Mouse (Mus musculus): ENCODE measurements around the gene Aprt. TPM values are rescaled to one million over a fixed set of nuclear protein-coding genes. Genes with fewer than 3 reads are reported as not detected.

The Aprt gene
- polyA plus RNA-seq, 1 experiment from 2014 or later: 354 TPM

GRCm38 (mm10) chr8:122610612-122611277 is 34.0 kb upstream of the Aprt start:
- ATAC-seq (ENCODE audit: insufficient read depth, low FRiP score, low read depth): peak; percentile 33; the same call in 1 of the 2 replicates
- WGBS: 6% methylated on average over 20 of the region's 20 CpGs
- Histone ChIP-seq H3K4me3 (replicated peaks) (peak overlapping the region; percentile 73), H3K9ac (peak overlapping the region; percentile 52), H3K36me3 (no peaks in the 10 kb centered on the region), H3K4me2 (peak overlapping the region; percentile 93), H3K4me1 (peaks cover 16% of the 10 kb centered on the region; the same call in 1 of the 2 replicates), H3K27me3 (replicated peaks) (no peaks in the 10 kb centered on the region), H3K9me3 (no peaks in the 10 kb centered on the region), H3K27ac (peak overlapping the region; percentile 63; the same call in 1 of the 2 replicates)

- Histone ChIP-seq H3K27ac (no peak overlapping the region), H3K9me3 (no peaks in the 10 kb centered on the region), H3K36me3 (no peaks in the 10 kb centered on the region), H3K4me3 (replicated peaks) (peak overlapping the region; percentile 73; the same call in 1 of the 2 replicates), H3K9ac (no peak overlapping the region), H3K4me2 (peak overlapping the region; percentile 93; the same call in 1 of the 2 replicates), H3K4me1 (peaks cover 12% of the 10 kb centered on the region; the same call in 1 of the 2 replicates), H3K27me3 (replicated peaks) (no peaks in the 10 kb centered on the region)
- WGBS: 64% methylated on average over 4 of the region's 4 CpGs
- no peak for ATAC-seq (ENCODE audit: insufficient read depth, low FRiP score, low read depth)
Measured at GRCm38 (mm10) chr8:122610209-122610608, 33.5 kb upstream of the Aprt start.

- no peaks in the 10 kb centered on the region for H3K36me3 ChIP-seq
- 81% methylated on average over 11 of the region's 12 CpGs for WGBS
- no peaks in the 10 kb centered on the region for H3K9me3 ChIP-seq
- no peak for ATAC-seq (ENCODE audit: insufficient read depth, low FRiP score, low read depth)
- no peak overlapping the region for H3K4me3 ChIP-seq (replicated peaks)
- no peak overlapping the region for H3K27ac ChIP-seq
- H3K27me3 ChIP-seq (replicated peaks): no peaks in the 10 kb centered on the region
- H3K4me1 ChIP-seq: peaks cover 5% of the 10 kb centered on the region; the same call in 1 of the 2 replicates
- H3K4me2 ChIP-seq: no peak overlapping the region
- no peak overlapping the region for H3K9ac ChIP-seq
Measured at GRCm38 (mm10) chr8:122606810-122607209, 30.1 kb upstream of the Aprt start.

GRCm38 (mm10) chr8:122605367-122605766 is 28.7 kb upstream of the Aprt start:
- 75% methylated on average over 4 of the region's 4 CpGs for WGBS
- ATAC-seq (ENCODE audit: insufficient read depth, low FRiP score, low read depth): no peak
- H3K27me3 ChIP-seq (replicated peaks): no peaks in the 10 kb centered on the region
- no peak overlapping the region for H3K4me3 ChIP-seq (replicated peaks)
- H3K36me3 ChIP-seq: no peaks in the 10 kb centered on the region
- H3K27ac ChIP-seq: no peak overlapping the region
- H3K9ac ChIP-seq: no peak overlapping the region
- no peak overlapping the region for H3K4me2 ChIP-seq
- no peaks in the 10 kb centered on the region for H3K9me3 ChIP-seq
- no peaks in the 10 kb centered on the region for H3K4me1 ChIP-seq

GRCm38 (mm10) chr8:122604640-122605039 is 27.9 kb upstream of the Aprt start:
- Histone ChIP-seq H3K4me3 (replicated peaks) (no peak overlapping the region), H3K27me3 (replicated peaks) (no peaks in the 10 kb centered on the region), H3K27ac (no peak overlapping the region), H3K36me3 (0 out of 2 replicates have a peak, but pooled peaks cover 3% of the 10 kb centered on the region), H3K4me1 (no peaks in the 10 kb centered on the region), H3K9ac (no peak overlapping the region), H3K9me3 (no peaks in the 10 kb centered on the region), H3K4me2 (no peak overlapping the region)
- WGBS: 50% methylated on average over 1 of the region's 1 CpGs
- no peak for ATAC-seq (ENCODE audit: insufficient read depth, low FRiP score, low read depth)

GRCm38 (mm10) chr8:122600666-122601065 is 24.0 kb upstream of the Aprt start:
- Histone ChIP-seq H3K27ac (no peak overlapping the region), H3K36me3 (0 out of 2 replicates have a peak, but pooled peaks cover 3% of the 10 kb centered on the region), H3K9me3 (no peaks in the 10 kb centered on the region), H3K4me1 (no peaks in the 10 kb centered on the region), H3K9ac (no peak overlapping the region), H3K4me3 (replicated peaks) (no peak overlapping the region), H3K27me3 (replicated peaks) (no peaks in the 10 kb centered on the region), H3K4me2 (no peak overlapping the region)
- ATAC-seq (ENCODE audit: insufficient read depth, low FRiP score, low read depth): no peak
- 97% methylated on average over 9 of the region's 9 CpGs for WGBS

- Histone ChIP-seq H3K27ac (no peak overlapping the region), H3K9me3 (no peaks in the 10 kb centered on the region), H3K9ac (no peak overlapping the region), H3K4me1 (no peaks in the 10 kb centered on the region), H3K27me3 (replicated peaks) (no peaks in the 10 kb centered on the region), H3K4me2 (no peak overlapping the region), H3K4me3 (replicated peaks) (no peak overlapping the region), H3K36me3 (0 out of 2 replicates have a peak, but pooled peaks cover 3% of the 10 kb centered on the region)
- 62% methylated on average over 4 of the region's 4 CpGs for WGBS
- ATAC-seq (ENCODE audit: insufficient read depth, low FRiP score, low read depth): no peak
Measured at GRCm38 (mm10) chr8:122596031-122596430, 19.3 kb upstream of the Aprt start.

- H3K9ac ChIP-seq: no peak overlapping the region
- no peak overlapping the region for H3K4me2 ChIP-seq
- H3K9me3 ChIP-seq: no peaks in the 10 kb centered on the region
- no peak for ATAC-seq (ENCODE audit: insufficient read depth, low FRiP score, low read depth)
- H3K27me3 ChIP-seq (replicated peaks): no peaks in the 10 kb centered on the region
- no peak overlapping the region for H3K4me3 ChIP-seq (replicated peaks)
- no peaks in the 10 kb centered on the region for H3K4me1 ChIP-seq
- H3K27ac ChIP-seq: no peak overlapping the region
- no peaks in the 10 kb centered on the region for H3K36me3 ChIP-seq
- 77% methylated on average over 19 of the region's 19 CpGs for WGBS
Measured at GRCm38 (mm10) chr8:122593783-122594507, 17.2 kb upstream of the Aprt start.

- Histone ChIP-seq H3K4me2 (no peak overlapping the region), H3K9ac (no peak overlapping the region), H3K4me1 (no peaks in the 10 kb centered on the region), H3K27me3 (replicated peaks) (no peaks in the 10 kb centered on the region), H3K36me3 (no peaks in the 10 kb centered on the region), H3K9me3 (no peaks in the 10 kb centered on the region), H3K27ac (no peak overlapping the region), H3K4me3 (replicated peaks) (no peak overlapping the region)
- no peak for ATAC-seq (ENCODE audit: insufficient read depth, low FRiP score, low read depth)
- WGBS: 62% methylated on average over 12 of the region's 12 CpGs
Measured at GRCm38 (mm10) chr8:122593240-122593639, 16.5 kb upstream of the Aprt start.

- Histone ChIP-seq H3K9ac (no peak overlapping the region), H3K4me1 (peaks cover 6% of the 10 kb centered on the region; the same call in 1 of the 2 replicates), H3K9me3 (no peaks in the 10 kb centered on the region), H3K4me3 (replicated peaks) (no peak overlapping the region), H3K4me2 (no peak overlapping the region), H3K27me3 (replicated peaks) (no peaks in the 10 kb centered on the region), H3K27ac (peak overlapping the region; percentile 21; the same call in 1 of the 2 replicates), H3K36me3 (no peaks in the 10 kb centered on the region)
- ATAC-seq (ENCODE audit: insufficient read depth, low FRiP score, low read depth): no peak
- 73% methylated on average over 10 of the region's 10 CpGs for WGBS
Measured at GRCm38 (mm10) chr8:122586749-122587148, 10.0 kb upstream of the Aprt start.

GRCm38 (mm10) chr8:122586171-122586570 is 9.5 kb upstream of the Aprt start:
- no peak overlapping the region for H3K4me2 ChIP-seq

GRCm38 (mm10) chr8:122585411-122585891 is 8.7 kb upstream of the Aprt start:
- no peaks in the 10 kb centered on the region for H3K9me3 ChIP-seq
- H3K36me3 ChIP-seq: no peaks in the 10 kb centered on the region
- H3K27me3 ChIP-seq (replicated peaks): no peaks in the 10 kb centered on the region
- peak overlapping the region; percentile 44; the same call in 1 of the 2 replicates for H3K27ac ChIP-seq
- ATAC-seq (ENCODE audit: insufficient read depth, low FRiP score, low read depth): no peak
- no peak overlapping the region for H3K4me2 ChIP-seq
- WGBS: 33% methylated on average over 14 of the region's 14 CpGs
- H3K4me1 ChIP-seq: peaks cover 12% of the 10 kb centered on the region
- H3K9ac ChIP-seq: no peak overlapping the region
- no peak overlapping the region for H3K4me3 ChIP-seq (replicated peaks)

More at GRCm38 (mm10) chr8:122586171-122586570, 9.5 kb upstream of the Aprt start:
- no peak for ATAC-seq (ENCODE audit: insufficient read depth, low FRiP score, low read depth)
- WGBS: 72% methylated on average over 7 of the region's 7 CpGs
- Histone ChIP-seq H3K9ac (no peak overlapping the region), H3K36me3 (no peaks in the 10 kb centered on the region), H3K4me3 (replicated peaks) (no peak overlapping the region), H3K27me3 (replicated peaks) (no peaks in the 10 kb centered on the region), H3K9me3 (no peaks in the 10 kb centered on the region), H3K4me1 (peaks cover 7% of the 10 kb centered on the region; the same call in 1 of the 2 replicates), H3K27ac (peak overlapping the region; percentile 44; the same call in 1 of the 2 replicates)
